Mouse (Mus musculus): ENCODE data around the gene Usp15. TPM values are rescaled to one million over a fixed set of nuclear protein-coding genes. Genes with fewer than 3 reads are reported as not detected.
A peak's percentile ranks its signal among the peaks of the same experiment; 100 is the strongest.

Usp15 gene
- total RNA-seq, 2 experiments from 2014 or later: 98.7 to 105 TPM

DNA sequence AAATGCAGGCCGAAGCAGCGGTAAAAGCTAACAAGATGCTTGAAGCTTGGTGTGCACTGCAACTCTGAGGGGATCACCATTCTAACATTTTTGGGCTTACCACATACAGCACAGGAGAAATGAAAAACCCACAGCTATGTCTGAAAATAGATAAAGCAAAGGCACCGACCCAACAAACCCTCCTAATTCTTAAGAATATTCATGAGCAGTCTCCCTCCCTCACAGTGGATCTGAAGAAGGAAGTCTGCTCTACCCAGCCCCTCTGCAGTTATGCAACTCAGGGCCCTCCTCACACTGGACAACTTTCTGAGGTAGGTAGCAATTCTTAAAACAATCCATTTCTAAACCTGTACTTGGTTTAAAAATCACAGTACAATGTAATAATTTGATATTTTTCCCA is 14.4 kb downstream of the Usp15 start:
- DNase-seq (ENCODE audit: low spot score in 2 of 2): no peak

GRCm38 (mm10) chr10:123175771-123176170 is 21.0 kb downstream of the Usp15 start:
- no peak for DNase-seq (ENCODE audit: low spot score in 2 of 2)

DNA sequence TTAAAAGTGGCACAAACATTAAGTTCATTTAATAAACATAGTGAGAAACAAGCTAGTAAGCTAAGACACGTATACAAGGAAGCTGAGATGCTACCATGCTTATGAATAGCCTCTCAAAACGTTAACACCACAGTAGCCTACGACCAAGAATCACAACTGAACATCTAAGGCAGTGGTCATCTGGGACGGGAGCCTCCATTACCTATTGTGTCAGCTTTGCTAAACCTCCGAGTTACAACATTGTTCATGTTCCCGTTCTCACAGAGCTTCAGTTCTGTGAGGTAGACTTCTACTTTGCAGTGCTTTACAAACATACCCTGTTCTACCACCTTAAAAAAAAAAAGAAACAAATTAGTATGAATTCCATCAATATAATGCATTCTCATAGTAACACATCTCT is 25.9 kb downstream of the Usp15 start:
- DNase-seq (ENCODE audit: low spot score in 2 of 2): no peak

- DNase-seq (ENCODE audit: low spot score in 2 of 2): no peak
These were observed 31.3 kb downstream of the Usp15 start for GRCm38 (mm10) chr10:123165542-123165941.

DNA sequence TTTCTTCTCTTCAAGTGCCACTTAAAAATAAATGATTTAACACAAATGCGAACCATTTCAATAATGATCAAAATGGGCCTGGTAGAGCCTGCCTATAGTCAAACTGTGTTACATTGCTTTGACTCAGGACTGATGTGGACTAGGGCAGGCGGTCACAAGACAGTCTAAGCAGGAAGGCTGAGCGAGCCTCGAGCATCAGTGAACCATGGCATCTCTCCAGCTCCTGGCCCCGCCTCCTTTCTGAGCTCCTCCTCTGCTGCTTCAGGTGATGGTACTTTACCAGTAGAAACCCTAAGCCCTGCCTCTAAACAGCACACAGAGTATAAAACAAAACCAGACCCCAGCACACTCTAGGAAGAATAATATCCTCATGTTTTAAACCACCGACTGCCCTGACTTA is 36.3 kb downstream of the Usp15 start:
- DNase-seq (ENCODE audit: low spot score in 2 of 2): no peak

DNA sequence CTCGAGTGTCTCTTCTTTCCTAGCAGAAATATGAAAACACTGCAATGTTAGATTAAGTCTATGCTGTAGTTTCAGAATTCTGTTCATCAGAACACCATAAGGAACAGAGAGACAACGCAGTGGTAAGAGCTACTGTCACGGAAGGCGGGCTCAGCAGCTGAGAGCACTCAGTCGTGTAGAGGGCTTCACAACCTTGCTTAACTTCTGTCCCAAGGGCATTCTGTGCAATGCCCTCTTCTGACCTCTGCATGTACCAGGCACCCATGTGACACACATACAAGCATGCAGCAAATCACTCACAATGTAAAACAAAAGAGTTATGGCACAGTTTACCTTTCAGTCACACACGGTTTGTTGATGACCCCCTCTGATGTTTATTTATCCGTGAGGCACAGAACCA is 37.5 kb downstream of the Usp15 start:
- no peak for DNase-seq (ENCODE audit: low spot score in 2 of 2)

GRCm38 (mm10) chr10:123156392-123156791 is 40.4 kb downstream of the Usp15 start:
- peak; percentile 23 to 51 for DNase-seq (ENCODE audit: low spot score in 2 of 2)

DNA sequence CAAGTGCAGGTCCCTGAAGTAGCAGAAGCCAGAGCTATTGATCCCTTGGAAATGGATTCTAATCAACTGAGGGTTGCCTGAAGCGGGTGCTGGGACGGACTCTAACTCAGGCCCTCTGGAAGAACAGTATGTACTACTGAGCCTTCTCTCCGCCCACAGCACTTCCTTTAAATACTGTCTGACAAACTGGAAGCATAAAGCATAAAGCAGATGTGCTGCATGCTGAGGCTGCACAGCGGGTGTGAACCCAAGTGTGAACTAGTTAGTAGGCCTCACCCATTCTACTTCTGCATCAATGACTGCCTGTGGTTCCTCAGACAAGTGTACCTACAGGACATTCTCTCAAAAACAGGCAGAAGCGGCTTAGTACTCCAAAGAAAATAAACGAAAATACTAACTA is 41.0 kb downstream of the Usp15 start:
- no peak for DNase-seq (ENCODE audit: low spot score in 2 of 2)

GRCm38 (mm10) chr10:123153321-123153720 is 43.5 kb downstream of the Usp15 start:
- DNase-seq (ENCODE audit: low spot score in 2 of 2): no peak

DNA sequence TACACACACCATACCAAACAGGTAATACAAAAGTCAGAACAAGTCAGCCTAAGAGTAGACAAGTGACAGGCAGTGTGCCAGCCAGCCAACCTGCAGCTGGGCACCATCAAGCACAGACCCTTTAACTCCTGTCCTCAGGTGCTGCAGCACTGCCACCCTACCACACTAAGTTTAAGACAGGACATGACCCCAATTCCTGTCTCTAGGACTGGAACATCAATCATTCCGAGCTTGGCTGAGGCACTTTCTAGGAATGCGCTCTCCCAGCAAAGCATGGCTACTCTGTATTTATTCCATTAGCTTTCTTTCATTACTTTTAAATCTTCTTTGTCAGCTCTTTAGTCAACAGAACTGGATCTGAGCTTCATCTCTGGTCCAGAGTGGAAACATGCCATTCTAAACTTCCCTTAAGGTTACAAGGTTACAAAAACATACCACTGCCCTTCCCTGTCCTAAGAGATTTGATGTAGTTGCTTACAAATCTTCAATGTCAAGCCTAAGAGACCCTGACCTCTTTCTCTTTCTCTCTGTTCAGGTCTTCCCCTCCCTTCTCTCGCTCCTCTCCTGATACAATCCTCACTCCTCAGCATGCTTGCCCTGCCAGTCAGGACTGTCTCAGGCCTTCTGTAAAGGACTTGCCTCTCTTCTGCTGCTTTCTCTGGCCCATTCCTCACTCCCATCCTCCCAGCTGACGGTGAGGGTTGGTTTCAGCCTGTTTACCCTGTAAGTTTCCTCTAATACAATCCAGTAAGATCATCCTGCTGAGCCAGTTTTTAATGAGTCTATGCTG is 48.6 kb downstream of the Usp15 start:
- no peak for DNase-seq (ENCODE audit: low spot score in 2 of 2)

DNA sequence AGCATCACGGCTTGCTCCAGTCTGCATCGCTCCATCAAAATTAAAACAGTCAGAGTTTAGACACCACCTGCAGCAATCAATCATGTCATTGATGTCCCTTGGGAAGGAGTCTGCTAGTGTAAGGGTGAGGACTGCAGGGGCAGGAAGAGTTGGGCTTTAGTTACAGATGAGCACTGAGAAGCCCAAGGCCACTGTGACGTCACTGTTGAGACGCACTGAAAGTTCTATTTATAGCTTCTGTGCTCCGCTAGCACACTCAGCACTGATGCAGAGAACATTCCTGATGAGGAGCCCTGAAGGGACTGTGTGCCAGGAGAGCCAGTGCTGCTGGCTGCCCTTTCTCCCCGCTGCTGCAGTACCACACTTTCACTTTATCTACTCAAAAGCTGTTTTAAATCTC is 49.6 kb downstream of the Usp15 start:
- no peak for DNase-seq (ENCODE audit: low spot score in 2 of 2)

GRCm38 (mm10) chr10:123146349-123146748 is 50.4 kb downstream of the Usp15 start:
- DNase-seq (ENCODE audit: low spot score in 2 of 2): no peak

- no peak for DNase-seq (ENCODE audit: low spot score in 2 of 2)
These were observed 52.5 kb downstream of the Usp15 start for GRCm38 (mm10) chr10:123144256-123144655.

- no peak for DNase-seq (ENCODE audit: low spot score in 2 of 2)
These were observed 54.3 kb downstream of the Usp15 start for GRCm38 (mm10) chr10:123142395-123143050.

GRCm38 (mm10) chr10:123135818-123136217 is 61.0 kb downstream of the Usp15 start:
- DNase-seq (ENCODE audit: low spot score in 2 of 2): no peak

- DNase-seq (ENCODE audit: low spot score in 2 of 2): no peak
These were observed 65.3 kb downstream of the Usp15 start for GRCm38 (mm10) chr10:123131487-123131886.

GRCm38 (mm10) chr10:123120666-123121392 is 76.0 kb downstream of the Usp15 start:
- DNase-seq (ENCODE audit: low spot score in 2 of 2): no peak

GRCm38 (mm10) chr10:123116861-123117260 is 79.9 kb downstream of the Usp15 start:
- DNase-seq (ENCODE audit: low spot score in 2 of 2): no peak

- no peak for DNase-seq (ENCODE audit: low spot score in 2 of 2)
These were observed 83.3 kb downstream of the Usp15 start for GRCm38 (mm10) chr10:123113466-123113865.

- DNase-seq (ENCODE audit: low spot score in 2 of 2): no peak
These were observed 84.0 kb downstream of the Usp15 start for GRCm38 (mm10) chr10:123112787-123113168.

GRCm38 (mm10) chr10:123112056-123112786 is 84.6 kb downstream of the Usp15 start:
- DNase-seq (ENCODE audit: low spot score in 2 of 2): no peak
